Mouse (Mus musculus) heart, adult 2 months (tissue): ENCODE results near the gene Tcte1. TPM values are rescaled to one million over a fixed set of nuclear protein-coding genes. Genes with fewer than 3 reads are reported as not detected.

ENCODE experiments used
- DNase-seq, 2 experiments: peaks; one replicate each; pipeline ENCODE4 v3.0.0; 2021
- H3K27ac ChIP-seq: fragments of 200-600 bp; 2 replicates; pipeline ENCODE4 v1.8.1; 2022
- H3K27me3 ChIP-seq: fragments of 200-500 bp; 2 replicates; pipeline ENCODE4 v1.6.1; 2012; ENCODE audit warnings: mild to moderate bottlenecking, low read length, inconsistent platforms, mixed read lengths; ENCODE audit not compliant: control insufficient read depth, insufficient read depth
- H3K36me3 ChIP-seq: fragments of 200-500 bp; 2 replicates; pipeline ENCODE4 v1.6.1; 2012; ENCODE audit warnings: low read length, inconsistent platforms; ENCODE audit not compliant: control insufficient read depth, insufficient read depth
- H3K4me1 ChIP-seq: fragments of 200-500 bp; 2 replicates; pipeline ENCODE4 v1.6.1; 2011; ENCODE audit warnings: low read length; ENCODE audit not compliant: control insufficient read depth, insufficient read depth
- H3K4me3 ChIP-seq: fragments of 200-600 bp; 2 replicates; pipeline ENCODE4 v1.8.1; 2022
- H3K79me2 ChIP-seq: fragments of 200-500 bp; replicated peaks from 2 replicates; pipeline ENCODE4 v1.6.1; 2012; ENCODE audit warnings: mild to moderate bottlenecking, inconsistent platforms, low read length, moderate library complexity, mixed read lengths; ENCODE audit not compliant: control insufficient read depth, insufficient read depth
- H3K9ac ChIP-seq: fragments of 200-500 bp; 2 replicates; pipeline ENCODE4 v1.6.1; 2012; ENCODE audit warnings: low read depth, mild to moderate bottlenecking, control low read depth, inconsistent platforms, low read length, mixed read lengths
- CTCF ChIP-seq: fragments of 200-600 bp; IDR thresholded peaks from 2 replicates; pipeline ENCODE4 v1.8.1; 2022; ENCODE audit warnings: antibody characterized with exemption, mild to moderate bottlenecking, moderate library complexity
- EP300 ChIP-seq: fragments of 200-500 bp; IDR thresholded peaks from 2 replicates; pipeline ENCODE4 v1.6.1; 2011; ENCODE audit warnings: low read depth, low read length, control low read depth; ENCODE audit not compliant: insufficient read depth
- POLR2A ChIP-seq: fragments of 200-500 bp; IDR thresholded peaks from 2 replicates; pipeline ENCODE4 v1.6.1; 2011; ENCODE audit warnings: mild to moderate bottlenecking, low read depth, low read length, control low read depth; ENCODE audit not compliant: insufficient read depth
- WGBS: fragments of 180-500 bp; shearing (Covaris S2); methylation state at CpG from one replicate; pipeline ENCODE4 v1.1.7; 2018; 5-methylcytosine and 5-hydroxymethylcytosine counted together
- intact Hi-C: fragments of 180-260 bp; cut with DNase I; formaldehyde crosslinking; loops from one replicate; pipeline ENCODE4 v1.15.1; 2025
- polyA plus RNA-seq: library from polyadenylated mRNA; depleted of rRNA; stranded (reverse); fragments of >200 nt; gene quantifications from 2 replicates; pipeline ENCODE4 v1.2.3, GENCODE M21; 2012
- total RNA-seq, 2 experiments: library from RNA; stranded (reverse); gene quantifications; 2 replicates each; pipeline ENCODE4 v1.2.3; 2021

The Tcte1 gene
- total and polyA plus RNA-seq, 3 experiments, result 0.90 TPM; not detected in 2

DNA sequence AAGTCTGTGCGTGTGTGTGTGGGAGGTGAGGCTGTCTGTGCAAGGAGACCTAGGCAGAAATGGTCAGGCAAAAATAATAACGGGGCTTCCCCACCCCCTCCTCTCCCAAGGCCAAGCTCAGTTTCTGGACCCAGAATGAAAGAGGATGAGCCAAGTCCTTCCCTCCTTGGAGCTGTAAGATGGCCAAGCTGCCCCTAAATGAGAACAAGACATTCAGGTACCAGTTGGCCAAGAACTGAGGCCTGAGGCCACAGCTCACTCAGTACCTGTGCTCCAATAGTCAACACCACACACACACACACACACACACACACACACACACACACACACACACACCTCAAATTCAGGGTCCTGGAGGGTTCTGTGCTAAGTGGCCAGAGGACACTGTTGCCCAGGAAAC, 19.5 kb downstream of the Tcte1 start:
- TF ChIP-seq EP300, result no peak
- no peak for TF ChIP-seq CTCF
- TF ChIP-seq POLR2A, result no peak
- intact Hi-C loops, result no loop called here
- Histone ChIP-seq H3K27ac (no peak overlapping the region), H3K36me3 (no peaks in the 10 kb centered on the region), H3K4me1 (no peaks in the 10 kb centered on the region), H3K79me2 (no peaks in the 10 kb centered on the region), H3K4me3 (no peak overlapping the region), H3K27me3 (peaks cover 21% of the 10 kb centered on the region), H3K9ac (no peak overlapping the region)
- 70% methylated on average over 2 of the region's 2 CpGs for WGBS
- no peak for DNase-seq

- Histone ChIP-seq H3K4me1 (no peaks in the 10 kb centered on the region), H3K27me3 (peaks cover 21% of the 10 kb centered on the region), H3K4me3 (no peak overlapping the region), H3K79me2 (no peaks in the 10 kb centered on the region), H3K9ac (no peak overlapping the region), H3K36me3 (no peaks in the 10 kb centered on the region), H3K27ac (no peak overlapping the region)
- intact Hi-C loops, result no loop called here
- TF ChIP-seq POLR2A (no peak), CTCF (no peak), EP300 (no peak)
- no peak for DNase-seq
- 29% methylated on average over 1 of the region's 1 CpGs for WGBS
Observed at GRCm38 (mm10) chr17:45543115-45543514, 19.9 kb downstream of the Tcte1 start.

- no peak for DNase-seq
- Histone ChIP-seq H3K36me3 (no peaks in the 10 kb centered on the region), H3K27ac (no peak overlapping the region), H3K27me3 (peaks cover 28% of the 10 kb centered on the region), H3K9ac (no peak overlapping the region), H3K4me1 (no peaks in the 10 kb centered on the region), H3K79me2 (no peaks in the 10 kb centered on the region), H3K4me3 (no peak overlapping the region)
- intact Hi-C loops, result no loop called here
- WGBS, result 7% methylated on average over 24 of the region's 24 CpGs
- TF ChIP-seq EP300, result no peak
- TF ChIP-seq POLR2A, result no peak
- no peak for TF ChIP-seq CTCF
Observed at GRCm38 (mm10) chr17:45544001-45544872, 21.0 kb downstream of the Tcte1 start.

- WGBS, result 7% methylated on average over 46 of the region's 46 CpGs
- no peak overlapping the region for H3K27ac ChIP-seq
- H3K79me2 ChIP-seq, result no peaks in the 10 kb centered on the region
- H3K36me3 ChIP-seq, result no peaks in the 10 kb centered on the region
- DNase-seq, result no peak
- no peak overlapping the region for H3K9ac ChIP-seq
- no peaks in the 10 kb centered on the region for H3K4me1 ChIP-seq
- H3K27me3 ChIP-seq, result peaks cover 28% of the 10 kb centered on the region
- intact Hi-C loops, result no loop called here
- H3K4me3 ChIP-seq, result peak overlapping the region; percentile 31
- no peak for TF ChIP-seq CTCF
- TF ChIP-seq EP300, result no peak
- TF ChIP-seq POLR2A, result no peak
Observed at GRCm38 (mm10) chr17:45544873-45545277, 21.6 kb downstream of the Tcte1 start.

DNA sequence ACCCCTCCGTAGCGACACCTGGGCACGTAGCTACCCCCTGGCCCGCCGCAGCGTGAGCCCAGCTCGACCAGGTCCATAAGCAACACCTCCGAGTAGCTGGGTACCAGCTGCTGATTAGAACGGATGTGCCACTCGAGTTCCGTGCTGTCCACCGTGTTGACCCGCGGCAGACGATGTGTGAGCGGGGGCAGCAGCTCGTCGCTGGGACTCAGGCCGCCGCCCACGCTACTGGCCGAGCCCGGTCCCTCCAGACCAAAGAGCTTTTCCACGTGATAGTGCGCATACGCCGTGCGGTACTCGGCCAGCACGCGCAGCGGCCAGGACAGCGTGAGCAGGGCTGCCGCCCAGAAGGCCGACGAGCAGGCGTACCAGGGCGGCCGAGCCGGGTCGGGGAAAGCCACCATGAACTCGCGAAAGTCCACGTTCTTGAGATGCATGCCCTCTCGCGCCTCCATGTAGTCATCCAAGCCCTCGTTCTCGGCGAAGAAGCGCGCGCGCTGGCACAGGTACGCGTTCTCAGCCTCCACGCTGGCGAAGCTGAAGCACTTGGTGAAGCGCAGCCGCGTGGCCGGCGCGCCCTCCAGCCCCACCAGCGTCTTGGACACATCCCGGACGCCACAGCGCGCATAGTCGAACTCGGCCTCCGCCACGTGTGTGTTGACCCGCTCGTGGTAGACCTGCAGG, 22.2 kb downstream of the Tcte1 start:
- Histone ChIP-seq H3K4me1 (no peaks in the 10 kb centered on the region), H3K27ac (no peak overlapping the region), H3K79me2 (no peaks in the 10 kb centered on the region), H3K36me3 (no peaks in the 10 kb centered on the region), H3K9ac (no peak overlapping the region), H3K4me3 (peak overlapping the region; percentile 31), H3K27me3 (peaks cover 28% of the 10 kb centered on the region)
- no peak for TF ChIP-seq CTCF
- TF ChIP-seq EP300, result no peak
- TF ChIP-seq POLR2A, result no peak
- WGBS, result 4% methylated on average over 74 of the region's 74 CpGs
- intact Hi-C loops, result no loop called here
- no peak for DNase-seq

DNA sequence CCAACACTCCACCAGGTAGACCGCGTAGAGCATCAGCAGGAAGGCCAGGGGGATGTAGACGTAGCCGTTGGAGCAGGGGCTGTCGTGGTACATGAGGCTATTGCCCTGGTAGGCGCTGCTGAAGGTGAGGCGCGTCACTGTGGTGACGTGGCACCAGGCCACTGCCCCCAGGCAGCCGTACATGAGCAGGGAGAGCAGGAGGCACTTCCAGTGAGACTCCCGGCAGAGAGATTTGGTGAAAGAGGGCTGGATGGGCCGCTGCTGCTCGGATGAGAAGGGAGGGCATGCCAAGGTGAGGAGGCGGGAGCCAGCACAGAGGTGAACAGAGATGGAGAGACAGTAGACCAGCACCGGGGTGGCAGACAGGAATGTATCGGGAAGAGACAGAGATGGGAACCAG, 23.7 kb downstream of the Tcte1 start:
- H3K4me3 ChIP-seq, result no peak overlapping the region
- no peak for DNase-seq
- H3K27ac ChIP-seq, result no peak overlapping the region
- no peaks in the 10 kb centered on the region for H3K36me3 ChIP-seq
- no peak for TF ChIP-seq CTCF
- no peak for TF ChIP-seq EP300
- no peak for TF ChIP-seq POLR2A
- no peak overlapping the region for H3K9ac ChIP-seq
- intact Hi-C loops, result no loop called here
- H3K27me3 ChIP-seq, result peaks cover 28% of the 10 kb centered on the region
- H3K4me1 ChIP-seq, result peaks cover 1% of the 10 kb centered on the region; the same call in 1 of the 2 replicates
- WGBS, result 71% methylated on average over 16 of the region's 16 CpGs
- H3K79me2 ChIP-seq, result no peaks in the 10 kb centered on the region
